Mouse (Mus musculus) forebrain, embryonic 13.5 days (tissue): ENCODE results near the gene Notch4. TPM values are rescaled to one million over a fixed set of nuclear protein-coding genes. Genes with fewer than 3 reads are reported as not detected.

Experiments used
- ATAC-seq: fragments of 200-750 bp; cut with Nextera tagmentation; 2 replicates; pipeline ENCODE4 v1.8.0; 2017
- H3K27ac ChIP-seq: fragments of 300-500 bp; sonication (generic); 2 replicates; pipeline ENCODE4 v1.5.1; 2015; ENCODE audit warnings: inconsistent platforms, mild to moderate bottlenecking, moderate library complexity
- H3K27me3 ChIP-seq: fragments of 300-500 bp; sonication (generic); 2 replicates; pipeline ENCODE4 v1.6.1; 2015; ENCODE audit warnings: mild to moderate bottlenecking, inconsistent platforms
- H3K36me3 ChIP-seq: fragments of 300-500 bp; sonication (generic); 2 replicates; pipeline ENCODE4 v1.6.1; 2015; ENCODE audit warnings: mild to moderate bottlenecking, inconsistent platforms; ENCODE audit not compliant: poor library complexity, severe bottlenecking
- H3K4me1 ChIP-seq: fragments of 300-500 bp; sonication (generic); 2 replicates; pipeline ENCODE4 v1.6.1; 2015; ENCODE audit warnings: inconsistent platforms
- H3K4me2 ChIP-seq: fragments of 300-500 bp; sonication (generic); 2 replicates; pipeline ENCODE4 v1.6.1; 2015; ENCODE audit warnings: inconsistent platforms, mild to moderate bottlenecking, moderate library complexity
- H3K4me3 ChIP-seq: fragments of 300-500 bp; sonication (generic); 2 replicates; pipeline ENCODE4 v1.5.1; 2015; ENCODE audit warnings: mild to moderate bottlenecking, inconsistent platforms
- H3K9ac ChIP-seq: fragments of 300-500 bp; sonication (generic); 2 replicates; pipeline ENCODE4 v1.6.1; 2015; ENCODE audit warnings: mild to moderate bottlenecking, inconsistent platforms
- H3K9me3 ChIP-seq: fragments of 300-500 bp; sonication (generic); replicated peaks from 2 replicates; pipeline ENCODE4 v1.6.1; 2016; ENCODE audit warnings: inconsistent platforms
- WGBS: fragments of 180-500 bp; shearing (Covaris S2); methylation state at CpG from one replicate; pipeline ENCODE4 v1.1.7; 2015; 5-methylcytosine and 5-hydroxymethylcytosine counted together
- polyA plus RNA-seq: library from polyadenylated mRNA; unstranded; fragments of >200 nt; fragmentation: Nextera tagmentation; extraction: Ambion mirVana; gene quantifications from 2 replicates; pipeline ENCODE4 v1.2.1, GENCODE M21; 2015

Notch4 gene
- polyA plus RNA-seq, 1 experiment from 2014 or later: 4.6 TPM

DNA sequence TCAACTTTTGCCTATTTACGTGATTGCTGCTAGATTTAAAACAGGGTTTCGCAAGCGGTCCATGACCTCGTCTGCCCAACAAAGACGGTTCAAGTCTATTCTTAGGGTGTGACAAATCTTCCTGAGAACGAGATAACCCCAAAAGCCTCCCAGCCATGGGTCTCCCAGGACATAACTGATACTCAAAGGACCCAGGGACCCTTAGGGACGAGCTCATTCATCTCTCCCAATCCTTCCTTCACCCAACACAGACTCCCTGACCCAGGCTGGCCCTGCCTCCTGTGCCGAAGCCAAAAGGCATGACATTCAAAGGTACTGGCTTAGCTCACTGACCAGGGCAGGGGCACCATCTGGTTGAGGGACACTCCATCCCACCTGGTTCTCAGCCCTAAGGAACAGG lies 7.7 kb upstream of the Notch4 start:
- Histone ChIP-seq H3K4me3 (no peak overlapping the region), H3K4me1 (no peaks in the 10 kb centered on the region), H3K4me2 (no peak overlapping the region), H3K9ac (no peak overlapping the region), H3K27ac (no peak overlapping the region), H3K36me3 (no peaks in the 10 kb centered on the region), H3K27me3 (no peaks in the 10 kb centered on the region), H3K9me3 (no peaks in the 10 kb centered on the region)
- WGBS: 90% methylated on average over 8 of the region's 8 CpGs
- no peak for ATAC-seq

GRCm38 (mm10) chr17:34557411-34557810 lies 6.7 kb upstream of the Notch4 start:
- Histone ChIP-seq H3K27me3 (no peaks in the 10 kb centered on the region), H3K4me2 (no peak overlapping the region)

DNA sequence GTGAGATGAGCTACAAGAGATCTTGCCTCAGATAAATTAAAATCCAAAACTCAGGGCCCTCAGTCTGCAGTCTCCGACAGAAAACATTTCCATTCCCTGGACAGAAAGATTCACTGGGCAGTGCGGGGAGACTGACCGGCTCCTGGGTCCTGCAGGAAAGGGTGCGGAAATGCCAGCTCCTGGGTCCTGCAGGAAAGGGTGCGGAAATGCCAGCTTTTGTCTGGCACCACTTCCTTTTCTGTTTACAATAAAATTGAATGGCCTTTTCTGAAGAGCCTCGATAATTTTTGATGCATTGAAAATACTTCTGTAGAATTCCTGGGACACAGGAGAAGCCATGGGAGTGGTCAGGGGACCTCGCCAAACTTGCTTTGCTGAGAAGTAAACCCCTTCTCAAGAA lies 5.0 kb upstream of the Notch4 start:
- Histone ChIP-seq H3K27ac (no peak overlapping the region), H3K9ac (no peak overlapping the region), H3K4me3 (no peak overlapping the region), H3K27me3 (no peaks in the 10 kb centered on the region), H3K9me3 (no peaks in the 10 kb centered on the region), H3K4me1 (no peaks in the 10 kb centered on the region), H3K36me3 (no peaks in the 10 kb centered on the region), H3K4me2 (no peak overlapping the region)
- 88% methylated on average over 7 of the region's 7 CpGs for WGBS
- no peak for ATAC-seq

More at GRCm38 (mm10) chr17:34557411-34557810, 6.7 kb upstream of the Notch4 start:
- WGBS: 77% methylated on average over 11 of the region's 11 CpGs
- Histone ChIP-seq H3K9me3 (no peaks in the 10 kb centered on the region), H3K27ac (no peak overlapping the region), H3K4me1 (no peaks in the 10 kb centered on the region), H3K36me3 (no peaks in the 10 kb centered on the region), H3K4me3 (no peak overlapping the region), H3K9ac (no peak overlapping the region)
- ATAC-seq: no peak

DNA sequence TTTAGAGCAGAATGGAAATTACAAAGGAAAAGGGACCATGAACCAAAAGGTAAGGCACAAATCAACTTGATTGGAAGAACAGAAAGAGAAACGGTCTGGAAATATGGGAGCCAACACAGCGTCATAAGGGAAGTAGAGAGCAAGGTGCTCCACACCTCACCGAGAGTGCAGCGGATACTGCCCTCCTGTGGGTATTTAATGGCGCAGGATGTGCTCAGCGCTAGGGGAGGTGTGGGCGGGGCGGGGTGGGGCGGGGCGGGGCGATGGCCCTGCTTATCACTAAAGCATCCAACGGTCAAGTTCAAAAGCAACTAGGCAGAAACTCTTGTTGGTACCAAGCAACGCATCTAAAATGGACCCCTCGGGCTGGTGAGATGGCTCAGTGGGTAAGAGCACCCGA lies 4.2 kb upstream of the Notch4 start:
- 29% methylated on average over 15 of the region's 15 CpGs for WGBS
- Histone ChIP-seq H3K27me3 (no peaks in the 10 kb centered on the region), H3K4me2 (no peak overlapping the region), H3K4me1 (no peaks in the 10 kb centered on the region), H3K9me3 (no peaks in the 10 kb centered on the region), H3K9ac (no peak overlapping the region), H3K27ac (no peak overlapping the region), H3K4me3 (no peak overlapping the region), H3K36me3 (no peaks in the 10 kb centered on the region)
- no peak for ATAC-seq

GRCm38 (mm10) chr17:34560438-34560837 lies 3.6 kb upstream of the Notch4 start:
- Histone ChIP-seq H3K27me3 (no peaks in the 10 kb centered on the region), H3K9ac (no peak overlapping the region), H3K36me3 (no peaks in the 10 kb centered on the region), H3K4me1 (no peaks in the 10 kb centered on the region), H3K27ac (no peak overlapping the region), H3K9me3 (no peaks in the 10 kb centered on the region), H3K4me3 (no peak overlapping the region), H3K4me2 (no peak overlapping the region)
- 90% methylated on average over 6 of the region's 6 CpGs for WGBS
- no peak for ATAC-seq

DNA sequence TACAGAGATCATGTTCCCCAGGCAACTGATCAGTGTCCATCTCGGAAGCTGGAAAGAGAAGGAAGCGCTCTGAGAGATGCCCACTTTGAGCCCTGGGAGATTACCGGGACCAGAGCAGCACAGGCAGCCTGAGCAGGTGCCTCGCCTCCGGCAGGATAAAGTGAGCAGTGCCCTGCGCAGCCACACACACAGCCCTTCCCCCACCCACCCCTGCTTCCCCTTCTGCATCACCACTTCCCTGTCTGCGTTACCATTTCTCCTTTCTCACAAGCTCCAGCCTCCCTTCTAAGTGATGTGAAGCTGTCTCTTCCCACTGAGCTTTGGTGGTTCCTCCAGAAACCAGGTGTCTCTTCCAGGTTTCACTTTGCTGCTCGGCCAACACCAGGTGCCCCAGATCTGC lies 2.9 kb upstream of the Notch4 start:
- no peak for ATAC-seq
- Histone ChIP-seq H3K9ac (no peak overlapping the region), H3K9me3 (no peaks in the 10 kb centered on the region; the same call in 1 of the 2 replicates), H3K36me3 (no peaks in the 10 kb centered on the region), H3K27ac (no peak overlapping the region), H3K4me1 (no peaks in the 10 kb centered on the region), H3K27me3 (no peaks in the 10 kb centered on the region; the same call in 1 of the 2 replicates), H3K4me2 (no peak overlapping the region), H3K4me3 (no peak overlapping the region)
- 30% methylated on average over 8 of the region's 8 CpGs for WGBS

DNA sequence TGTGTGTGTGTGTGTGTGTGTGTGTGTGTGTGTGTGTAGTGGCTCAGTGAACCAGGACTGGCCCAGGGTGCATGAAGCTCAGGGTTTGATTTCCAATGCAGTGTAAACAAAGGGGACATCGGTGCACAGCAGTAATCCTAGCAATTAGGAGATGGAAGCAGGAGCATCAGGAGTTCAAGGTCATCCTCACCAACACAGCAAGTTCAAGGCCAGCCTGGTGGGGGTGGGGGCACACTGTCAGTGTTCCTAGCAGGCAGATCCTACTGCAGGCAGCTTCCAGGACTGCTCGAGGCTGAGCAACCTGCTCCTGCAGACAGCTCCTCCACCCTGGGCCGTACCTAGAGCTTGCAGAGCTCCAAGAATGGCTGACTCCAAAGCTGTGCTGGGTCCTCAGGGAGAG lies 1.5 kb upstream of the Notch4 start:
- no peak overlapping the region for H3K4me3 ChIP-seq
- ATAC-seq: no peak
- WGBS: 65% methylated on average over 3 of the region's 3 CpGs

GRCm38 (mm10) chr17:34563354-34563753 lies 714 bp upstream of the Notch4 start:
- Histone ChIP-seq H3K4me1 (no peaks in the 10 kb centered on the region), H3K9ac (no peak overlapping the region), H3K27me3 (peaks cover 7% of the 10 kb centered on the region), H3K36me3 (no peaks in the 10 kb centered on the region), H3K4me3 (no peak overlapping the region), H3K9me3 (no peaks in the 10 kb centered on the region; the same call in 1 of the 2 replicates), H3K4me2 (no peak overlapping the region), H3K27ac (no peak overlapping the region)
- 76% methylated on average over 11 of the region's 11 CpGs for WGBS
- no peak for ATAC-seq

More for the DNA sequence above, 1.5 kb upstream of the Notch4 start:
- no peaks in the 10 kb centered on the region; the same call in 1 of the 2 replicates for H3K9me3 ChIP-seq
- no peak overlapping the region for H3K9ac ChIP-seq
- no peaks in the 10 kb centered on the region for H3K36me3 ChIP-seq
- no peaks in the 10 kb centered on the region for H3K4me1 ChIP-seq
- H3K4me2 ChIP-seq: no peak overlapping the region
- peaks cover 7% of the 10 kb centered on the region for H3K27me3 ChIP-seq
- no peak overlapping the region for H3K27ac ChIP-seq

- H3K4me1 ChIP-seq: no peaks in the 10 kb centered on the region
- 60% methylated on average over 3 of the region's 3 CpGs for WGBS
- H3K36me3 ChIP-seq: no peaks in the 10 kb centered on the region
- peaks cover 7% of the 10 kb centered on the region for H3K27me3 ChIP-seq
- H3K9me3 ChIP-seq: no peaks in the 10 kb centered on the region; the same call in 1 of the 2 replicates
- 0 out of 2 replicates have a peak overlapping the region, but pooled peaks have one; percentile 27 for H3K27ac ChIP-seq
- no peak for ATAC-seq
- H3K4me2 ChIP-seq: no peak overlapping the region
- H3K4me3 ChIP-seq: no peak overlapping the region
- H3K9ac ChIP-seq: 0 out of 2 replicates have a peak overlapping the region, but pooled peaks have one; percentile 22
Measured at GRCm38 (mm10) chr17:34564796-34565195, 728 bp downstream of the Notch4 start.

GRCm38 (mm10) chr17:34567311-34567710 lies 3.2 kb downstream of the Notch4 start:
- no peaks in the 10 kb centered on the region for H3K36me3 ChIP-seq
- no peak overlapping the region for H3K9ac ChIP-seq
- no peaks in the 10 kb centered on the region; the same call in 1 of the 2 replicates for H3K9me3 ChIP-seq
- peaks cover 7% of the 10 kb centered on the region for H3K27me3 ChIP-seq
- no peak overlapping the region for H3K4me3 ChIP-seq
- ATAC-seq: no peak
- no peak overlapping the region for H3K4me2 ChIP-seq
- WGBS: 66% methylated on average over 9 of the region's 9 CpGs
- no peak overlapping the region for H3K27ac ChIP-seq
- no peaks in the 10 kb centered on the region for H3K4me1 ChIP-seq

GRCm38 (mm10) chr17:34568421-34568820 lies 4.4 kb downstream of the Notch4 start:
- Histone ChIP-seq H3K4me3 (no peak overlapping the region), H3K9ac (no peak overlapping the region), H3K27me3 (peaks cover 7% of the 10 kb centered on the region), H3K9me3 (no peaks in the 10 kb centered on the region; the same call in 1 of the 2 replicates), H3K4me2 (no peak overlapping the region), H3K27ac (no peak overlapping the region), H3K4me1 (no peaks in the 10 kb centered on the region), H3K36me3 (no peaks in the 10 kb centered on the region)
- ATAC-seq: no peak
- WGBS: 80% methylated on average over 13 of the region's 13 CpGs

GRCm38 (mm10) chr17:34569919-34570318 lies 5.9 kb downstream of the Notch4 start:
- Histone ChIP-seq H3K4me2 (no peak overlapping the region), H3K36me3 (no peaks in the 10 kb centered on the region), H3K9ac (no peak overlapping the region), H3K27ac (no peak overlapping the region), H3K27me3 (peaks cover 7% of the 10 kb centered on the region), H3K4me1 (no peaks in the 10 kb centered on the region), H3K4me3 (no peak overlapping the region), H3K9me3 (no peaks in the 10 kb centered on the region; the same call in 1 of the 2 replicates)
- 70% methylated on average over 4 of the region's 4 CpGs for WGBS
- no peak for ATAC-seq

GRCm38 (mm10) chr17:34571875-34572274 lies 7.8 kb downstream of the Notch4 start:
- Histone ChIP-seq H3K4me3 (no peak overlapping the region), H3K9ac (no peak overlapping the region), H3K4me1 (no peaks in the 10 kb centered on the region), H3K27me3 (peaks cover 6% of the 10 kb centered on the region), H3K9me3 (no peaks in the 10 kb centered on the region), H3K36me3 (no peaks in the 10 kb centered on the region), H3K27ac (no peak overlapping the region), H3K4me2 (no peak overlapping the region)
- 19% methylated on average over 5 of the region's 5 CpGs for WGBS
- ATAC-seq: no peak
